Mouse (Mus musculus) lung, embryonic 16.5 days (tissue): ENCODE results near the gene Emx2. TPM values are rescaled to one million over a fixed set of nuclear protein-coding genes. Genes with fewer than 3 reads are reported as not detected.

Experiments
- ATAC-seq: fragments of 200-750 bp; cut with Nextera tagmentation; 2 replicates; pipeline ENCODE4 v1.8.0; 2017; ENCODE audit warnings: low read depth, mild to moderate bottlenecking, moderate library complexity
- H3K27ac ChIP-seq: fragments of 300-500 bp; sonication (generic); 2 replicates; pipeline ENCODE4 v1.5.1; 2014; ENCODE audit warnings: mild to moderate bottlenecking, control low read depth, low read length
- H3K27me3 ChIP-seq: fragments of 300-500 bp; sonication (generic); 2 replicates; pipeline ENCODE4 v1.6.1; 2014; ENCODE audit warnings: low read depth, low read length, mixed read lengths; ENCODE audit not compliant: control insufficient read depth, insufficient read depth
- H3K36me3 ChIP-seq: fragments of 300-500 bp; sonication (generic); 2 replicates; pipeline ENCODE4 v1.6.1; 2014; ENCODE audit warnings: low read length; ENCODE audit not compliant: control insufficient read depth, insufficient read depth
- H3K4me1 ChIP-seq: fragments of 300-500 bp; sonication (generic); replicated peaks from 2 replicates; pipeline ENCODE4 v1.6.1; 2014; ENCODE audit warnings: low read length, mixed read lengths; ENCODE audit not compliant: control insufficient read depth, insufficient read depth
- H3K4me2 ChIP-seq: fragments of 300-500 bp; sonication (generic); 2 replicates; pipeline ENCODE4 v1.6.1; 2014; ENCODE audit warnings: low read depth, low read length, control low read depth
- H3K4me3 ChIP-seq: fragments of 300-500 bp; sonication (generic); 2 replicates; pipeline ENCODE4 v1.5.1; 2014; ENCODE audit warnings: mild to moderate bottlenecking, low read length, control low read depth
- H3K9ac ChIP-seq: fragments of 300-500 bp; sonication (generic); 2 replicates; pipeline ENCODE4 v1.6.1; 2014; ENCODE audit warnings: low read length, control low read depth
- H3K9me3 ChIP-seq: fragments of 300-500 bp; sonication (generic); 2 replicates; pipeline ENCODE4 v1.6.1; 2016; ENCODE audit warnings: low read length; ENCODE audit not compliant: control insufficient read depth
- WGBS: fragments of 180-500 bp; shearing (Covaris S2); extraction: QIAGEN DNeasy Blood & Tissue Kit; methylation state at CpG from one replicate; pipeline ENCODE4 v1.1.7; 2014; 5-methylcytosine and 5-hydroxymethylcytosine counted together
- polyA plus RNA-seq: library from polyadenylated mRNA; unstranded; fragments of >200 nt; fragmentation: Nextera tagmentation; extraction: Ambion mirVana; gene quantifications from 2 replicates; pipeline ENCODE4 v1.2.1, GENCODE M21; 2015

Gene Emx2
- polyA plus RNA-seq, 1 experiment from 2014 or later: not detected

- Histone ChIP-seq H3K9ac (no peak overlapping the region), H3K4me2 (no peak overlapping the region), H3K36me3 (no peaks in the 10 kb centered on the region), H3K9me3 (no peaks in the 10 kb centered on the region; the same call in 1 of the 2 replicates), H3K27ac (no peak overlapping the region), H3K4me1 (0 out of 2 replicates have a peak, but pooled peaks cover 5% of the 10 kb centered on the region), H3K27me3 (peaks cover 97% of the 10 kb centered on the region), H3K4me3 (no peak overlapping the region)
- under 1% methylated on average over 23 of the region's 23 CpGs for WGBS
- ATAC-seq: no peak
These were observed 9.4 kb downstream of the Emx2 start for GRCm38 (mm10) chr19:59467413-59468064.

GRCm38 (mm10) chr19:59468065-59468810 lies 10.1 kb downstream of the Emx2 start:
- no peak overlapping the region for H3K4me2 ChIP-seq
- ATAC-seq: peak; percentile 31; the same call in 1 of the 2 replicates

DNA sequence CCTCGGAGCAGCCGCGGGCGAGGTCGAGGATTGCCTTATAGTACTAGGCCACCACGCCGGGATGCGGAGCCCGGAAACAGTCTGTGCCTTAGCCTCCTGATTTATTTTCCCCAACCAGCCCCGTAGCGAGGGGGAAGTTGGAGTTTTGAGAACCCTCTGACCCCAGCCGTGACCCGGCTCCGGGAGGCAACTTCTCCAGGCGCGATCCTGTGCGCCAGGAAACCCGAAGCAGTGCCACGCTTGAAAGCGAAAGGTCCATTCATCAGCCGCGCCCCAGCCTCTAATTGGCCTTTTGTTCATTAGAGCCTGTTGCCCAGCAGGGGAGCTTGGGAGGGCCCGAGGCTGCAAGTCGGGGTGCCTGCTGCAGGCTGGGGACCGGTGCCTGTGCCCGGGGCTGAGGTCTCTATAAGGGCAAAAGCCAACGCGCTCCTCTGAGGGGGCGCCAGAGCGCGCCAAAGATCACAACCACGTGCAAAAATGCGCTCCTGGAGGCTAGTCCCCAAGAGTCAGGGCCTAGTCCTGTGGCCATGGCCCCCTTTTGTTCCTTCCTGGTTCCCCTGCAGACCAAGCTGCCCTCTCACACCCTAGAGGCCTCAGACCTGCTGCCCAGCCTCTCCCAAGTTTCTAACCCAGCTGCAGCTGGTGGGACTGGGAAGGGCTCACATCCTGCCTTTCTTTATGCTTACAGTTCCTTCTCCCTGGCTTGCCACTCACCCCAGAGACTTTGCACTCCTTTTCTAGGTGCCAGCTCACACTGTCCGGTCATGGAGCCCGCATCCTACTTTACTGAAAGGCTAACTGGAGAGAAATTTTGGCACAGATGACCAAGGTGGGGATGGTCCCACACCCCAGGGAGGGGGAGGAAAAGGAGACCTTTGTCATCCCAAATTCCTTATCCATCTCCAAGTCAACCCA lies 11.1 kb downstream of the Emx2 start:
- Histone ChIP-seq H3K27ac (no peak overlapping the region), H3K4me3 (peak overlapping the region; percentile 40), H3K9ac (no peak overlapping the region), H3K4me2 (peak overlapping the region; percentile 60), H3K9me3 (no peaks in the 10 kb centered on the region; the same call in 1 of the 2 replicates), H3K27me3 (peaks cover 88% of the 10 kb centered on the region), H3K4me1 (0 out of 2 replicates have a peak, but pooled peaks cover 5% of the 10 kb centered on the region), H3K36me3 (no peaks in the 10 kb centered on the region)
- no peak for ATAC-seq
- WGBS: 3% methylated on average over 35 of the region's 35 CpGs

More at GRCm38 (mm10) chr19:59468065-59468810, 10.1 kb downstream of the Emx2 start:
- no peaks in the 10 kb centered on the region; the same call in 1 of the 2 replicates for H3K9me3 ChIP-seq
- no peak overlapping the region for H3K9ac ChIP-seq
- H3K4me3 ChIP-seq: no peak overlapping the region
- H3K27me3 ChIP-seq: peaks cover 97% of the 10 kb centered on the region
- no peak overlapping the region for H3K27ac ChIP-seq
- H3K4me1 ChIP-seq: 0 out of 2 replicates have a peak, but pooled peaks cover 5% of the 10 kb centered on the region
- 1% methylated on average over 24 of the region's 27 CpGs for WGBS
- H3K36me3 ChIP-seq: no peaks in the 10 kb centered on the region

GRCm38 (mm10) chr19:59470074-59470630 lies 12.0 kb downstream of the Emx2 start:
- 0 out of 2 replicates have a peak, but pooled peaks cover 5% of the 10 kb centered on the region for H3K4me1 ChIP-seq
- no peak overlapping the region for H3K27ac ChIP-seq
- no peaks in the 10 kb centered on the region for H3K36me3 ChIP-seq
- H3K4me2 ChIP-seq: no peak overlapping the region
- 18% methylated on average over 11 of the region's 11 CpGs for WGBS
- peaks cover 79% of the 10 kb centered on the region for H3K27me3 ChIP-seq
- H3K9me3 ChIP-seq: no peaks in the 10 kb centered on the region; the same call in 1 of the 2 replicates
- no peak overlapping the region for H3K9ac ChIP-seq
- H3K4me3 ChIP-seq: no peak overlapping the region
- ATAC-seq: no peak

GRCm38 (mm10) chr19:59470913-59471312 lies 12.7 kb downstream of the Emx2 start:
- Histone ChIP-seq H3K36me3 (no peaks in the 10 kb centered on the region), H3K4me3 (no peak overlapping the region), H3K4me2 (no peak overlapping the region), H3K27ac (no peak overlapping the region), H3K9ac (no peak overlapping the region), H3K27me3 (peaks cover 72% of the 10 kb centered on the region), H3K4me1 (0 out of 2 replicates have a peak, but pooled peaks cover 5% of the 10 kb centered on the region), H3K9me3 (no peaks in the 10 kb centered on the region; the same call in 1 of the 2 replicates)
- 7% methylated on average over 13 of the region's 13 CpGs for WGBS
- ATAC-seq: no peak

- Histone ChIP-seq H3K27me3 (peaks cover 54% of the 10 kb centered on the region), H3K9ac (no peak overlapping the region), H3K4me2 (no peak overlapping the region), H3K27ac (no peak overlapping the region), H3K36me3 (no peaks in the 10 kb centered on the region), H3K4me3 (no peak overlapping the region), H3K9me3 (no peaks in the 10 kb centered on the region; the same call in 1 of the 2 replicates), H3K4me1 (0 out of 2 replicates have a peak, but pooled peaks cover 3% of the 10 kb centered on the region)
- ATAC-seq: no peak
- 82% methylated on average over 2 of the region's 2 CpGs for WGBS
These were observed 14.7 kb downstream of the Emx2 start for GRCm38 (mm10) chr19:59472844-59473243.

DNA sequence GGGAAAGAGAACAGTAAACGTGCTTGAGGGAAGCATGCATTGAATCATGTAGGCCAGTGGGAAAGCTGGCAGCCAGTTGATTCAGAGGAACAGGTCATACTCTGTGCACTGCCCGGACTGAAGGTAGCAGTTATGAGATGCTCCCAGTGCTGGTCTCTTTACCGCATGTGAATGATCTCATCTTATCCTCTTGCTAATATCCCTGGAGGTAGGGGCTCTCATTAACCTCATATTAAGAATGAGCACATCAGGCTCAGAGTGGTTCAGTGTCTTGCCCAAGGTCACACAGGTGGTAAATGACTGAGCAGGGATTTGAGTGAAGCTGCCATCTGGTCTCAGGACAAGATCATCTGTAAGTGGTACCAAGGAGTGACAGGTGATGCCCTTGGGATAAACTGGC lies 21.7 kb downstream of the Emx2 start:
- H3K4me3 ChIP-seq: no peak overlapping the region
- WGBS: 80% methylated on average over 3 of the region's 3 CpGs
- no peaks in the 10 kb centered on the region for H3K27me3 ChIP-seq
- no peak overlapping the region for H3K4me2 ChIP-seq
- no peak overlapping the region for H3K27ac ChIP-seq
- no peaks in the 10 kb centered on the region for H3K36me3 ChIP-seq
- H3K9me3 ChIP-seq: no peaks in the 10 kb centered on the region
- ATAC-seq: no peak
- no peaks in the 10 kb centered on the region for H3K4me1 ChIP-seq
- H3K9ac ChIP-seq: no peak overlapping the region

GRCm38 (mm10) chr19:59480563-59480962 lies 22.4 kb downstream of the Emx2 start:
- WGBS: 77% methylated on average over 3 of the region's 3 CpGs
- Histone ChIP-seq H3K9ac (no peak overlapping the region), H3K36me3 (no peaks in the 10 kb centered on the region), H3K4me2 (no peak overlapping the region), H3K4me1 (no peaks in the 10 kb centered on the region), H3K27ac (no peak overlapping the region), H3K9me3 (no peaks in the 10 kb centered on the region), H3K4me3 (no peak overlapping the region), H3K27me3 (no peaks in the 10 kb centered on the region)
- ATAC-seq: no peak
